Mouse (Mus musculus): ENCODE data around the gene Parp3. TPM values are rescaled to one million over a fixed set of nuclear protein-coding genes. Genes with fewer than 3 reads are reported as not detected.

The Parp3 gene
- total and polyA plus RNA-seq, 3 experiments = 2.2 to 5.0 TPM; not detected in 1

GRCm38 (mm10) chr9:106457920-106458319 lies 18.8 kb downstream of the Parp3 start:
- TF ChIP-seq SMC3 (IDR thresholded peaks at IDR 0.05; ENCODE audit: low read depth, low read length) (no peak), MAX (IDR thresholded peaks at IDR 0.05; ENCODE audit: low read length) (no peak), ETS1 (IDR thresholded peaks at IDR 0.05; ENCODE audit: low read depth, low read length) (no peak), SIN3A (IDR thresholded peaks at IDR 0.05; ENCODE audit: low read length) (no peak), POLR2A (IDR thresholded peaks at IDR 0.05; ENCODE audit: control insufficient read depth in 1 of 2, insufficient read depth in 1 of 2, low read depth in 1 of 2, low read length in 2 of 2, poor library complexity in 1 of 2) (no peak), POLR2AphosphoS5 (IDR thresholded peaks at IDR 0.05; ENCODE audit: borderline replicate concordance, low read depth, low read length) (no peak), NELFE (IDR thresholded peaks at IDR 0.05; ENCODE audit: low read depth, low read length) (no peak), BHLHE40 (IDR thresholded peaks at IDR 0.05; ENCODE audit: borderline replicate concordance, low read depth, low read length) (no peak), TBP (IDR thresholded peaks at IDR 0.05; ENCODE audit: low read depth, low read length) (no peak)
- no peak overlapping the region for H3K9ac ChIP-seq (ENCODE audit: control insufficient read depth, low read depth, low read length, poor library complexity, severe bottlenecking)
- no peaks in the 10 kb centered on the region; the same call in 1 of the 2 replicates for H3K79me2 ChIP-seq (ENCODE audit: control insufficient read depth, insufficient read depth, low read length, poor library complexity)
- peaks cover 0 to under 1% of the 10 kb centered on the region in 2 experiments; a peak in 2 of 4 replicates for H3K36me3 ChIP-seq (ENCODE audit: control insufficient read depth in 1 of 2, insufficient read depth in 2 of 2, low read length in 2 of 2)
- no peaks in the 10 kb centered on the region for H3K27me3 ChIP-seq (ENCODE audit: control insufficient read depth in 1 of 2, insufficient read depth in 2 of 2, low read length in 2 of 2)
- H3K4me3 ChIP-seq (ENCODE audit: control insufficient read depth in 1 of 2, insufficient read depth in 1 of 2, low read depth in 2 of 2, low read length in 2 of 2) = no peak overlapping the region
- peaks cover 0 to 2% of the 10 kb centered on the region in 2 experiments; a peak in 2 of 4 replicates for H3K4me1 ChIP-seq (ENCODE audit: control insufficient read depth in 1 of 2, insufficient read depth in 2 of 2, low read length in 2 of 2)
- no peak overlapping the region for H3K27ac ChIP-seq (ENCODE audit: control insufficient read depth, low read depth, low read length)
- H3K9me3 ChIP-seq (replicated peaks; ENCODE audit: insufficient read depth, low read length) = no peaks in the 10 kb centered on the region
- no peak for DNase-seq (ENCODE audit: low read depth, low spot score)

- H3K9ac ChIP-seq (ENCODE audit: control insufficient read depth, low read depth, low read length, poor library complexity, severe bottlenecking) = no peak overlapping the region
Observed at GRCm38 (mm10) chr9:106457163-106457559, 19.6 kb downstream of the Parp3 start.

More at GRCm38 (mm10) chr9:106457163-106457559, 19.6 kb downstream of the Parp3 start:
- Histone ChIP-seq H3K4me3 (ENCODE audit: control insufficient read depth in 1 of 2, insufficient read depth in 1 of 2, low read depth in 2 of 2, low read length in 2 of 2) (no peak overlapping the region), H3K79me2 (ENCODE audit: control insufficient read depth, insufficient read depth, low read length, poor library complexity) (no peaks in the 10 kb centered on the region; the same call in 1 of the 2 replicates), H3K27ac (ENCODE audit: control insufficient read depth, low read depth, low read length) (no peak overlapping the region), H3K27me3 (ENCODE audit: control insufficient read depth in 1 of 2, insufficient read depth in 2 of 2, low read length in 2 of 2) (no peaks in the 10 kb centered on the region), H3K4me1 (ENCODE audit: control insufficient read depth in 1 of 2, insufficient read depth in 2 of 2, low read length in 2 of 2) (peaks cover 0 to 3% of the 10 kb centered on the region in 2 experiments; a peak in 2 of 4 replicates), H3K9me3 (replicated peaks; ENCODE audit: insufficient read depth, low read length) (no peaks in the 10 kb centered on the region), H3K36me3 (ENCODE audit: control insufficient read depth in 1 of 2, insufficient read depth in 2 of 2, low read length in 2 of 2) (peaks cover 0 to 2% of the 10 kb centered on the region in 2 experiments; a peak in 2 of 4 replicates)
- TF ChIP-seq NELFE (IDR thresholded peaks at IDR 0.05; ENCODE audit: low read depth, low read length) (no peak), ETS1 (IDR thresholded peaks at IDR 0.05; ENCODE audit: low read depth, low read length) (no peak), MYB (IDR thresholded peaks at IDR 0.05; ENCODE audit: low read depth, low read length) (no peak), GATA1 (IDR thresholded peaks at IDR 0.05; ENCODE audit: low read depth, low read length) (no peak), MAFK (IDR thresholded peaks at IDR 0.05; ENCODE audit: borderline replicate concordance, low read depth, low read length) (no peak), JUND (IDR thresholded peaks at IDR 0.05; ENCODE audit: low read depth, low read length) (no peak), MAX (IDR thresholded peaks at IDR 0.05; ENCODE audit: low read length) (no peak), E2F4 (IDR thresholded peaks at IDR 0.05; ENCODE audit: borderline replicate concordance, low read depth, low read length) (no peak), CHD1 (IDR thresholded peaks at IDR 0.05; ENCODE audit: low read depth, low read length) (no peak), POLR2AphosphoS2 (IDR thresholded peaks at IDR 0.05; ENCODE audit: low read length) (no peak), USF1 (IDR thresholded peaks at IDR 0.05; ENCODE audit: low read depth, low read length) (no peak), MXI1 (IDR thresholded peaks at IDR 0.05; ENCODE audit: low read depth, low read length) (no peak), GABPA (IDR thresholded peaks at IDR 0.05; ENCODE audit: low read depth, low read length) (no peak), CTCF (IDR thresholded peaks at IDR 0.05 in 2 of 3, conservative IDR thresholded peaks at IDR 0.05 in 1 of 3; ENCODE audit: control insufficient read depth in 1 of 3, insufficient read depth in 1 of 3, low read depth in 2 of 3, low read length in 3 of 3, poor library complexity in 1 of 3, severe bottlenecking in 1 of 3) (no peak), ZKSCAN1 (IDR thresholded peaks at IDR 0.05; ENCODE audit: low read depth, low read length) (no peak), KAT2A (conservative IDR thresholded peaks at IDR 0.05; ENCODE audit: low read depth, low read length) (no peak), ZNF384 (IDR thresholded peaks at IDR 0.05; ENCODE audit: low read depth, low read length) (no peak), TAL1 (IDR thresholded peaks at IDR 0.05; ENCODE audit: low read length) (no peak), TCF12 (IDR thresholded peaks at IDR 0.05; ENCODE audit: low read depth, low read length) (no peak)
- DNase-seq (ENCODE audit: low read depth, low spot score) = no peak
